Mouse (Mus musculus): ENCODE data around the gene Fau.

DNA sequence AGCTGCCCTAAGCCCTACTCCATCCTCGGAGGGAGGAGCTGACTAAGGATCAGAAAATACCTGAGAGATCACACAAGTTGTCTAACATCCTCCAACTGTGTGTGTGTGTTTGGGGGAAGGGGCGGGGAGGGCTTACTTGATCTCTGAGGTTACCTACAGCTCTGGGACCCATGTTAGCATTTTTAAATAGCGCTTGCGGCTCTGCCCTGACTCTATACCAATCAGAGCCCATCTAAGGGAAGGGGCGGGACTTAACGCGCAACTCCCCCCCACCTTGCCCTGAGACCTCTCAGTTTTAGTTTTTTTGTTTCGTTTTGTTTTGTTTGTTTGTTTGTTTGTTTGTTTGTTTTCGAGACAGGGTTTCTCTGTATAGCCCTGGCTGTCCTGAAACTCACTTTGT, 28.2 kb upstream of the Fau start:
- TF ChIP-seq CTCF (IDR thresholded peaks at IDR 0.05; ENCODE audit: low read depth, low read length) (no peak), EP300 (IDR thresholded peaks at IDR 0.05; ENCODE audit: insufficient read depth, low read depth, low read length) (no peak)

All from ES-Bruce4 (cell line).